Mouse (Mus musculus): ENCODE data around the gene Gm21915. TPM values are rescaled to one million over a fixed set of nuclear protein-coding genes. Genes with fewer than 3 reads are reported as not detected.

Gene Gm21915
- polyA plus RNA-seq, 1 experiment from 2014 or later, result not detected

Other genes with a start within 250 kb of the Gm21915 start
- gene Gramd1b, start 139.2 kb upstream of the Gm21915 start, polyA plus RNA-seq (2016; fragmentation: Nextera tagmentation; extraction: Ambion mirVana), result 5.0 and 6.2 TPM in 2 replicates
- gene Clmp, start 15.3 kb downstream of the Gm21915 start, polyA plus RNA-seq (2016; fragmentation: Nextera tagmentation; extraction: Ambion mirVana), result 75.9 and 81.8 TPM in 2 replicates
- gene Hspa8, start 130.4 kb downstream of the Gm21915 start, polyA plus RNA-seq (2016; fragmentation: Nextera tagmentation; extraction: Ambion mirVana), result 2,550 and 2,595 TPM in 2 replicates
- gene Bsx, start 203.5 kb downstream of the Gm21915 start, polyA plus RNA-seq (2016; fragmentation: Nextera tagmentation; extraction: Ambion mirVana), result 0.36 TPM in 1 of 2 replicates, not detected in the other